Mouse (Mus musculus): ENCODE results near the gene Syngr3. TPM values are rescaled to one million over a fixed set of nuclear protein-coding genes. Genes with fewer than 3 reads are reported as not detected.

Gene Syngr3
- total RNA-seq, 2 experiments from 2014 or later, result 191 to 195 TPM

DNA sequence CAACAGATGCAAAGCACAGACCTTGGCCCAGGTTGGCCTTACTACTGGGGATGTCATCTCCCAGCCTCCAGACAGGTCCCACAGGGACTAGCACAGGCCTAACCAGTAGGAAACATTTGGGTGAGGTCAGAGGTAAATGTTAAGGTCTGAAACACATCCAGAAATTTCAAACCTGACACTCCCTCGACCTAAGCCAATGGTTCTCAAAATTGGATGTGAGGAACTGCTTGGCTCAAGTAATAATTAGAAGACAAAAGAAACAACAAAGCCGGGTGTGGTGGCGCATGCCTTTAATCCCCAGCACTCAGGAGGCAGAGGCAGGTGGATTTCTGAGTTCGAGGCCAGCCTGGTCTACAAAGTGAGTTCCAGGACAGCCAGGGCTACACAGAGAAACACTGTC lies 43.4 kb downstream of the Syngr3 start:
- DNase-seq (ENCODE audit: low spot score in 2 of 2), result no peak

DNA sequence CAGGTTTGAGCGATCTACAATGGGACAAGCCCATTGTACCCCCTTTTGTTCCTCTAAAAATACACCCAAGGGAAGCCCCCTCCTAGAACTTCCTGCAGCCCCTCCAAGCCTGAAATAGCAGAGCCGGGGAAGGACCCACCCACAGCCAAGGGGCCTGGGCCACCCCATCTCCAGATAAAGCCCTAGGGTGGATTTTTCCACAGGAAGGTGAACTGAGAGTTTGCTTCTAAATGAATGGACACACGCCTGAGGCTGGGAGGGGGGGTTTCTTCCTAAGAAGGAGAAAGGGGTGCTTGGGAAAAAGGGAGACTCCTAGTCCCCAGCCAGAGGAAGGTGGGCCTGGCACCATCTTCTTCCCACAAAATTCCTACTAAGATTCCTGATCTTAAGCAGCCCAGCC lies 43.8 kb downstream of the Syngr3 start:
- DNase-seq (ENCODE audit: low spot score in 2 of 2), result no peak

DNA sequence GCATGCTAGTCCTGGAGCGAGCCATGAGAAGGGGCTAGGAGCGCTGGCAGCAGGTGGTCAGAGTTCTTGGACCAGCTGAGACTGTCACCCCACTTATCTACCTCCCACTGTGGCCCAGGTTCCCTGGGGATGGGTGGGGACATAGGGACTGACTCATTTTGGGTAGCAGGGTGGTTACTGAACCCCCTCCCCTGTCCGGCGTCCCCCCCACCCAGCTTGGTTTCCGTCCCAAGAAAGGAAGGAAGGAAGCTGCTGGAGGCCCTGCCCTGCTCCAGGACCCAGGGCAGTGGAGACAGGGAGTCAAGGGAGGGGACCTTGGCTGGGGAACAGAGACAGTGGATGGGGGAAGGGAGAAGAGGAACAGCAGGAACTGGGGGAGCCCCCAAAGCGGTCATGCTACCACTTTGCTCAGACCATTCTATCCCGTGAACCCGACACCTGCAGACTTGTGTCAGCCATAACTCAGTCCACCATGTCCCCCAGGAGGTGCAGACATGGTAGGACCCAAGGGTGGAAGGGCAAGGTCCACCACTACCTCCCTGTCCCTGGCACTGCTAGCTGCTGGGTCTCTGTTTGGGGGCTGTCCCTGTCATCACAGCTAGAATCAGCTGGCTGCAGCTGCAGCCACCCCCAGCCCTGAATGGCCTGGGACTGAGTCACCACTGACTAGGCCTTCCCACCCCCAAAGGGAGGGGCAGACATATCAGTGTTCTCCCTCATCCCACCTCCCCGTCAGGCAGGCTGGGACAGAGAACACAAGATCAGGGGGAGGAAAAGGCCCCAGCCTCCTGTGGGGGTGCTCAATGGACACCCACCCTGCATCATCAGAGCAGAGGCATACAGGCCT lies 44.7 kb downstream of the Syngr3 start:
- no peak for DNase-seq (ENCODE audit: low spot score in 2 of 2)

DNA sequence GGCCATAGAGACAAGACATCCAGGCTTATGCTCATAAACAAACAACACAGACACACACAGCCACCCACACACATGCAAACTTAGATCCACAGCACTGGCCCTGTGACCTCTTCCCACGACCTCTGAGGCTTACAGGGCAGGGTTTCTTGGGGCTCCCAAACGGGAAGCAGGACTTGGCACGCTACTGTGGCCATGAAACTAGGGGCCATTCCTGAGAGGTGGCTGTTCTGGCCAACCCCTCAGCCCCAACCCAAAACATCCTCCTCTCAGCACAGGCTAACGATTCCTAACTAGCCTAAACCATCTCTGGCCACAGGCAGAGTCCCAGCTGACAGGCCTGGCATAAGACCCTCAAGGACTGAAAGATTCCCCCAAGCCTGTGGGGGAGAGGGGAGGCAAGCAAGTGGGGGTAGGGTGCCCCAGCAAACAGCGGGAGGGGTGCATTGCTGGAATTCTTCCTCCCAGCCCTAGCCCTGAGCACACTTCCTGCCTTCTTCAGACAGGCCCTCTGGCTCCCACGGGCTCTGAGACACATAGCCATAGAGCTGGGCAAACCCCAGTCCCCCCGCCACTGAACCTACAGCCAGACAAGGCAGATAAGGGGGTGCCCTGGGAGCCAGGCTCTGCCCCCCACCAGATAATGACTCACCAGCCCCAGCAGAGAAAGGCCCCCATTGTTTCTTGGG lies 45.6 kb downstream of the Syngr3 start:
- no peak for DNase-seq (ENCODE audit: low spot score in 2 of 2)

DNA sequence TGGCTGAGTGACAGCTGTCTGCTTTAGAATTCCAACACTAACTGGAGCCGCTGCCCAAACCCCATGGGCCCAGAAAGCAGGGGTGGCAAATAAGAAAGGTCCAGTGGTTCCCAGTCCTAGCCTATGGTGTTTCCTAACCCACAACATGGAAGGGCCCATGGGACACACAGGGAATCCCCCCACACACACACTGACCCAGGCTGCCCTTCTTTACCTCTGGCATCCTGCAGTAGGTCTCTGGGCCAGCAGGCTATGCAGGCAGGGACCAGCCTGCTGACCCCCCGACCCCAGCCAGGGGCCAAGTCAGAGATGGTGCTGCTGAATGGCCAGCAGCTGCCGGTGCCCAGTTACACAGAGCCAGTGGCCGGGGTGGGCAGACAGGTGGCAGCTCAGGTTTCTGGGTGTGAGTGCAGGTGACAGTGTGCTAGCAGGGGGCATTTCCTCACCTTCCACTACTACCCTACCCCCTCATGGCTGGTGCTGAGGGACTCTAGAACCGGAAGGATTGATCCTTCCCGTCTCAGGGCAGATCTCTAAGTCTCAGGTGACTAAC lies 46.9 kb downstream of the Syngr3 start:
- DNase-seq (ENCODE audit: low spot score in 2 of 2), result no peak

DNA sequence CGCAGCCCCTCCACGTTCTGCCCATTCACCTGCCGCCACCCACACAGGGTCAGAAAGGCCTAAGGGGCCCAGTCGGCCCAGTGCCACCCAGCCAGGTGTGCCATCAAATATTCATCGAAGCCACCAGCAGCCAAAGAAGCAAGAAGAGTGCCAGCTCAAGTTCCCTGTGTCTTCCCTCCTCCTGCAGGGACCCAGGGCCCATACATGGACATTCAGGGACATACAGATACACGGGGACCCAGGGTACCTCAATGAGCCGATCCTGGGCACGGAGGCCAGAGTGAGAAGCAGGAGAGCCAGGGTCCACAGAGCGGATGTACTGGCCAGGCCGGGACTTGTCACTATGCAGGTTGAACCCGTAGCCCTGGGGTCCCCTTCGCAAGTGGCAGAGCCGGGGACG lies 47.8 kb downstream of the Syngr3 start:
- DNase-seq (ENCODE audit: low spot score in 2 of 2), result no peak

DNA sequence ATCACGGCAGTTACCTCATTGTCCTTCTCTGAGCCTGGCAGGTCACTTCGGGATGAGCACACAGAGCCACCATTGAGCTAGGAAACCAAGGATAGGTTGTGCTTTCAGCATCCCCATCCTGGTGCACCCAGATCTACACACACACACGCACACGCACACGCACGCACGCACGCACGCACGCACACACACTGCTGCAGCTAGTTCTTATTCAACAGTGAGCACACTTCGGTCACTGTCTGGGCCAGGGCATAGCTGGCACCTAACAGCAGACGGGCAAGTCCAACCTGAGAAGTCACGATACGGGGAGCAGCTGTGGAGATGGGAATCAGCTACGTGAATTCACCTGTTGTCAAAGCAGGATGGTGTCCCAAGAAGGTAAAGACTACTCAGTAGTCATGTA lies 49.2 kb downstream of the Syngr3 start:
- DNase-seq (ENCODE audit: low spot score in 2 of 2), result no peak

DNA sequence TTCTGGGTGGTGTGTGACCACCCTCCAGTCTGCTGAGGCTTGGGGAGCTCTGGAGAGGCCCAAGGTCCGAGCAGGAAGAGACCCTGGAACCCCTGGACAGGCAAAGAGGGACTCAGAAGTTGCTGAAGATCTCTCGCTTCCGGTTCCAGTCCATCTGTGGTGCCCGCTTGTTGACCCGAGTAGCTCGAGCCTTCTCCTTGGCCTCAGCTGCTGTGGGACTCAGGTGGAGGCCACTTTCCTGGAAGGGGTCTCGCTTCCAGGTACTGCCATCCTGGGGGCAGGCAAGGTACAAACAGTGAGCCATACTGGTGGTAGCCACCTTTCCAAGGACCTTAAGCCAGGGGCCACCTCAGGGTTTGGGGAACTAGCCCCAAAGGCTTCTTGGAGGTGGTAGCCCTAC lies 49.6 kb downstream of the Syngr3 start:
- no peak for DNase-seq (ENCODE audit: low spot score in 2 of 2)

DNA sequence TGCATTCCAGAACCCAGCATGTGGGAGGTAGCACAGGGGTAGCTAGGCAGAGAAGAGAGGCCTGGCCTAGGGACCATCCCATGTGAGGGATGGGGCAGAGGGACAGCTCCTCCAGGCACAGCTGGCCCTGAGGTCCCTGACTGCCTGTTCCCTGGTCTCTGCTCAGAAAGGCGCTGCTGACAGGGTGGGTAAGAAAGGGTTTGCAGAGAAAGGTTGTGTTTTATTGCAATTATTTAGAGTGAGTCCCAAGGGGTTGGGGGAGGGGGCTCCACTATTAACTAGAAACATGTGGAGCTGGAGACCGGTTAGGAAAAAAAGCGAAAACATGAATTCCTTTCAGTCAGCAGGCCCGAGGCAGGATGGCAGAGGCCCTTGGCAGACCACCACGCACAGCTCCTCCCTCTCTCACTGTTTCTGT lies 50.2 kb downstream of the Syngr3 start:
- DNase-seq (ENCODE audit: low spot score in 2 of 2), result no peak

DNA sequence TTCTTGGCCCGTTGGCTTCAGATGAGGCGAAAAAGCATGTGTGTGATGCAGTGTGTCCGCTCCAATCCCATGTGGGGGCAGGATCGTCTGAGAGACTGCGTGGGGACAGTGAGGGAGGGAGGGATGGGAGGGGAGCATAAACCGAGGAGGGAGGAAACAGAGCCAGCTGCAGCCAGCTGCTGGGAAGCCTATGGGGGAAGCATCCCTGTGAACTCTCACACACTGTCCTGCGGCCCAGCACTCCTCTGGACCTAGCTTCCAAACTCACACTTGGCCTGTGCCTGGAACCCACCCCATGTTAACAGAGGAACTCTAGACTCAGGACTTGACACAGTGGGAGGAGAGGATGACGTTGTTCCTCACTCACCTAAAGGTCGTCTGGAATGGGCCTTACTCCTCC lies 50.9 kb downstream of the Syngr3 start:
- no peak for DNase-seq (ENCODE audit: low spot score in 2 of 2)

DNA sequence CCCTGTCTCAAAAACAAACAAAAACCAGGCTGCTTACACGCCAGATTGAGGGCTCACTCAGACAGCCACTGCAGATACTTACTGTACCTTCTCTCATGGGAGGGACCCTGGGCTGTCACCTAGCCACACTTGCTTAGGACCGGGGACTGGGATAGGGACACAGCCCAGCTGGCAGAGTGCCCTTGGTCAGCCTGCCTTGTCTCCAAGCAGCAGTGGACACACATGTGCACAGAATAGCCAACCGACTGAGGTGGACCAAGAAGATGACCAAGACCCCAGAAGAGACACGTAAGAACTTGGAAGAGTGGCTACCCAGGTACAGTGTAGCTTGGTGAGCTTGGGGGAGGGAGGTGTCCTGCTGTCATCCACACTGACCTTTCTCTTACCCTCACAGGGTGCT lies 51.5 kb downstream of the Syngr3 start:
- no peak for DNase-seq (ENCODE audit: low spot score in 2 of 2)

DNA sequence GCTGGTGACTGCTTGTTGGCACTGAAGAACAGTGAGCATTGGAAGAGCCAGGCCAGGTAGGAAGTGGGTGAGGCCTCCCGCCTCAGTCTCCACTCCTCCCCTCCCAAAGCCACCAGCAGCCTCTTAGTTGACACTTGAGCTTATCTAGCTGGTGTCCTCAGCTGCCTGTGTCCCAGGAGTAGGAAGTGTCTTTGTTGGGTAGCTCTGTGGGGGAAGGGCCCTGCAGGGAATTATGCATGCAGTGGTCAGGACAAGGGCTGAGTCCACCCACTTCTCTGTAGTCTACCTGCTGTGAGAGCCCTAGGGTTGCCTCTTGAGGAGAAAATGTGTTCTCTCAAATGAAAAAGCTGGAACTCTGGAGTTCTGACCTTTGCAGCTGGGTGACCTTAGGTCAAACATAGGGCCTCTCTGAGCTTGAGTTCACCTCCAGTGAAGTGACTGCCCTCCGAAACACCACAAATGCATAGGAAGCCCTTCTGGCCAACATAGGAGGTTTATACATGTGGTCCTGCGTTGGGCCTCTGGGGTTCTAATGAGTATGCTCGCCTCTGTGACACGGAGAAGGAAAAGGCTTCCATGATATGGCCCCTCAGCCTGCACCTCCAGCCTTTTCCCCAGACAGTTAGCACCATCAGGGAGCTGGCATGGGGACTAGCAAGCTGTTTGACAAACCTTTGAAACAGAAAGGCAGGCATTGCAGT lies 52.8 kb downstream of the Syngr3 start:
- DNase-seq (ENCODE audit: low spot score in 2 of 2), result no peak

DNA sequence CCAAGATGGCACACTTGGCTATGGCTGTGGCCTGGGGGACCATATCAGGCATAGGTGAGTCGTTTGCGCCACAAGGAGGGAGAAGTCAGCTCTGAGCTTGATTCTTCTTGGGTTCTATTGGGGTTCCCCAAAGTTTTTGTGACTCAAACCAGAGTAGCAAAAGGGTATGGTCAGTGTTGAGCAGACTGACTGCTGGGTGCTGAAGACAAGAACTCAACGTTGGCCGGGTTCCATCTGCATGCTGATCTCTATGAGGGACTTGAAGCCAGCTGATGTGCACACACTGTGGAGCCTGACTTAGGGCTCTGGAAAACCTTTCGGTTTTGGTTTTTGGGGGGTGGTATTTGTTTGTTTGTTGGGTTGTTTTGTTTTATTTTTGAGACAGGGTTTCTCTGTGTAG lies 54.1 kb downstream of the Syngr3 start:
- DNase-seq (ENCODE audit: low spot score in 2 of 2), result no peak

Other genes with a start within 250 kb of the Syngr3 start
- 10 to 100 TPM; 10.0 to 10.1 TPM for gene Dnase1l2, start 246.8 kb downstream of the Syngr3 start, total RNA-seq (2021)
- gene E4f1, start 219.6 kb downstream of the Syngr3 start, total RNA-seq (2021), result 10 to 100 TPM; 32.5 to 34.3 TPM
- gene Pgp, start 219.6 kb downstream of the Syngr3 start, total RNA-seq (2021), result 10 to 100 TPM; 69.6 to 70.1 TPM
- 1 to 10 TPM; 2.0 to 2.1 TPM for gene Bricd5, start 216.1 kb downstream of the Syngr3 start, total RNA-seq (2021)
- 10 to 100 TPM; 34.9 to 35.3 TPM for gene Mlst8, start 210.9 kb downstream of the Syngr3 start, total RNA-seq (2021)
- 100 to 1,000 TPM; 123 to 129 TPM for gene Caskin1, start 201.4 kb downstream of the Syngr3 start, total RNA-seq (2021)
- gene Traf7, start 162.0 kb downstream of the Syngr3 start, total RNA-seq (2021), result 10 to 100 TPM; 64.2 to 83.9 TPM
- gene Rab26, start 155.7 kb downstream of the Syngr3 start, total RNA-seq (2021), result 10 to 100 TPM; 45.8 to 50.0 TPM
- gene Pkd1, start 140.1 kb downstream of the Syngr3 start, total RNA-seq (2021), result 10 to 100 TPM; 67.5 to 71.2 TPM
- 100 to 1,000 TPM; 136 to 153 TPM for gene Tsc2, start 57.3 kb downstream of the Syngr3 start, total RNA-seq (2021)
- 1 to 10 TPM; 4.1 to 7.4 TPM for gene Nthl1, start 57.3 kb downstream of the Syngr3 start, total RNA-seq (2021)
- gene Slc9a3r2, start 39.6 kb downstream of the Syngr3 start, total RNA-seq (2021), result 10 to 100 TPM; 47.3 to 52.7 TPM
- gene Npw, start 31.5 kb downstream of the Syngr3 start, total RNA-seq (2021), result 1 to 10 TPM; 2.1 TPM
- gene Zfp598, start 20.3 kb downstream of the Syngr3 start, total RNA-seq (2021), result 10 to 100 TPM; 41.4 to 45.5 TPM
- gene Gfer, start 6.2 kb upstream of the Syngr3 start, total RNA-seq (2021), result 10 to 100 TPM; 20.6 to 23.9 TPM
- 1 to 10 TPM; 1.9 to 2.1 TPM for gene Noxo1, start 6.3 kb upstream of the Syngr3 start, total RNA-seq (2021)
- 10 to 100 TPM; 28.5 to 30.5 TPM for gene Tbl3, start 17.7 kb upstream of the Syngr3 start, total RNA-seq (2021)
- gene Rnf151, start 28.1 kb upstream of the Syngr3 start, total RNA-seq (2021), result under 1 TPM in 1 of 2 experiments, not detected in 1; 0.56 TPM
- 100 to 1,000 TPM; 268 to 301 TPM for gene Rps2, start 28.2 kb upstream of the Syngr3 start, total RNA-seq (2021)
- gene Ndufb10, start 34.5 kb upstream of the Syngr3 start, total RNA-seq (2021), result 100 to 1,000 TPM; 220 to 246 TPM
- gene Rpl3l, start 37.9 kb upstream of the Syngr3 start, total RNA-seq (2021), result under 1 TPM; 0.40 to 0.65 TPM
- gene Msrb1, start 46.7 kb upstream of the Syngr3 start, total RNA-seq (2021), result 10 to 100 TPM; 34.9 to 37.2 TPM
- gene Hs3st6, start 63.0 kb upstream of the Syngr3 start, total RNA-seq (2021), result 1 to 10 TPM in 1 of 2 experiments, under 1 TPM in 1; 0.30 to 1.0 TPM
- not detected for gene Meiob, start 114.3 kb upstream of the Syngr3 start, total RNA-seq (2021)
- gene Hagh, start 150.2 kb upstream of the Syngr3 start, total RNA-seq (2021), result 100 to 1,000 TPM; 136 to 146 TPM
- 10 to 100 TPM; 17.6 to 21.5 TPM for gene Fahd1, start 160.4 kb upstream of the Syngr3 start, total RNA-seq (2021)
- gene Igfals, start 176.0 kb upstream of the Syngr3 start, total RNA-seq (2021), result not detected
- gene Nubp2, start 196.4 kb upstream of the Syngr3 start, total RNA-seq (2021), result 10 to 100 TPM; 30.4 to 31.0 TPM
- 10 to 100 TPM; 60.3 to 60.7 TPM for gene Spsb3, start 196.7 kb upstream of the Syngr3 start, total RNA-seq (2021)
- 10 to 100 TPM; 47.5 to 51.1 TPM for gene Eme2, start 205.1 kb upstream of the Syngr3 start, total RNA-seq (2021)
- 10 to 100 TPM; 69.0 to 72.9 TPM for gene Mrps34, start 205.2 kb upstream of the Syngr3 start, total RNA-seq (2021)
- 10 to 100 TPM; 51.8 to 54.1 TPM for gene Nme3, start 206.5 kb upstream of the Syngr3 start, total RNA-seq (2021)
- 100 to 1,000 TPM; 383 to 387 TPM for gene Mapk8ip3, start 247.0 kb upstream of the Syngr3 start, total RNA-seq (2021)